Mouse (Mus musculus) ES-Bruce4 (cell line): Measurements from ENCODE around the gene Copz1. TPM values are rescaled to one million over a fixed set of nuclear protein-coding genes. Genes with fewer than 3 reads are reported as not detected.
A peak's percentile ranks its signal among the peaks of the same experiment; 100 is the strongest.

ENCODE experiments used
- H3K27ac ChIP-seq: 2 replicates; pipeline ENCODE4 v1.5.1; 2012; ENCODE audit warnings: low read length, inconsistent platforms; ENCODE audit not compliant: insufficient read depth
- H3K27me3 ChIP-seq: 2 replicates; pipeline ENCODE4 v1.6.1; 2012; ENCODE audit warnings: mild to moderate bottlenecking, low read length, inconsistent platforms; ENCODE audit not compliant: control insufficient read depth, poor library complexity, insufficient read depth, severe bottlenecking
- H3K36me3 ChIP-seq: 2 replicates; pipeline ENCODE4 v1.6.1; 2012; ENCODE audit warnings: inconsistent platforms, mild to moderate bottlenecking, low read length, moderate library complexity; ENCODE audit not compliant: control insufficient read depth, poor library complexity, insufficient read depth, severe bottlenecking
- H3K4me1 ChIP-seq: one replicate; pipeline ENCODE4 v1.8.1; 2011; ENCODE audit warnings: low read length; ENCODE audit not compliant: control insufficient read depth, insufficient read depth
- H3K4me3 ChIP-seq: 2 replicates; pipeline ENCODE4 v1.5.1; 2011; ENCODE audit warnings: low read depth, mild to moderate bottlenecking, low read length
- H3K9ac ChIP-seq: 2 replicates; pipeline ENCODE4 v1.6.1; 2012; ENCODE audit warnings: low read depth, mild to moderate bottlenecking, inconsistent platforms; ENCODE audit not compliant: poor library complexity, severe bottlenecking
- H3K9me3 ChIP-seq: replicated peaks from 2 replicates; pipeline ENCODE4 v1.6.1; 2012; ENCODE audit warnings: mild to moderate bottlenecking, low read length, inconsistent platforms; ENCODE audit not compliant: control insufficient read depth, poor library complexity, insufficient read depth, severe bottlenecking
- CTCF ChIP-seq: IDR thresholded peaks from one replicate; pipeline ENCODE4 v1.8.1; 2011; ENCODE audit warnings: low read depth, low read length
- EP300 ChIP-seq: IDR thresholded peaks from 2 replicates; pipeline ENCODE4 v1.6.1; 2011; ENCODE audit warnings: low read depth, low read length; ENCODE audit not compliant: insufficient read depth
- POLR2A ChIP-seq: IDR thresholded peaks from one replicate; pipeline ENCODE4 v1.8.1; 2011; ENCODE audit warnings: low read length; ENCODE audit not compliant: insufficient read depth
- polyA plus RNA-seq: library from polyadenylated mRNA; stranded (reverse); fragments of >200 nt; gene quantifications from 2 replicates; pipeline ENCODE4 v1.2.4, GENCODE M21; 2011; ENCODE audit warnings: low read depth; ENCODE audit not compliant: missing spikeins, insufficient read depth, insufficient read length

Gene Copz1
- polyA plus RNA-seq, 1 experiment: 140 TPM

GRCm38 (mm10) chr15:103347275-103347684 is 74.8 kb downstream of the Copz1 start:
- no peaks in the 10 kb centered on the region for H3K27me3 ChIP-seq
- no peak overlapping the region for H3K4me3 ChIP-seq
- peaks cover 48% of the 10 kb centered on the region for H3K36me3 ChIP-seq
- no peaks in the 10 kb centered on the region for H3K4me1 ChIP-seq
- no peaks in the 10 kb centered on the region for H3K9me3 ChIP-seq
- no peak overlapping the region for H3K9ac ChIP-seq
- TF ChIP-seq EP300 (no peak), CTCF (peak; percentile 68), POLR2A (no peak)
- H3K27ac ChIP-seq: no peak overlapping the region

Other genes starting within 250 kb of the Copz1 start
- gene Smug1, start 105.6 kb upstream of the Copz1 start, polyA plus RNA-seq: 13.5 and 15.3 TPM in 2 replicates
- gene Cbx5, start 32.9 kb upstream of the Copz1 start, polyA plus RNA-seq: 317 and 328 TPM in 2 replicates
- 1,629 and 1,787 TPM in 2 replicates for gene Hnrnpa1, start 32.3 kb upstream of the Copz1 start, polyA plus RNA-seq
- not detected in 2 replicates for gene Nfe2, start 14.3 kb upstream of the Copz1 start, polyA plus RNA-seq
- not detected in 2 replicates for gene Gpr84, start 37.9 kb downstream of the Copz1 start, polyA plus RNA-seq
- 26.8 and 29.6 TPM in 2 replicates for gene Zfp385a, start 67.4 kb downstream of the Copz1 start, polyA plus RNA-seq
- gene Itga5, start 94.0 kb downstream of the Copz1 start, polyA plus RNA-seq: 35.6 and 39.5 TPM in 2 replicates
- gene Gtsf1, start 157.8 kb downstream of the Copz1 start, polyA plus RNA-seq: 0.88 TPM in 1 of 2 replicates, not detected in the other
- not detected in 2 replicates for gene Gtsf2, start 175.8 kb downstream of the Copz1 start, polyA plus RNA-seq
- 0.33 and 0.49 TPM in 2 replicates for gene Nckap1l, start 181.1 kb downstream of the Copz1 start, polyA plus RNA-seq
- 20.0 and 21.7 TPM in 2 replicates for gene Pde1b, start 230.3 kb downstream of the Copz1 start, polyA plus RNA-seq